Mouse (Mus musculus) urinary bladder, postnatal 36 days (tissue): Measurements from ENCODE around the gene Lamc2.
A peak's percentile ranks its signal among the peaks of the same experiment; 100 is the strongest.
"Not testable (repeated sequence)": the region's sequence is repeated elsewhere in the genome, so short reads cannot be mapped to it uniquely, and the experiment has no call there.

Source experiments
- DNase-seq, 2 experiments: peaks; one replicate each; pipeline ENCODE4 v3.0.0; 2022; ENCODE audit warnings: low spot score in 2 of 2, mixed read lengths in 1 of 2

The Lamc2 gene

DNA sequence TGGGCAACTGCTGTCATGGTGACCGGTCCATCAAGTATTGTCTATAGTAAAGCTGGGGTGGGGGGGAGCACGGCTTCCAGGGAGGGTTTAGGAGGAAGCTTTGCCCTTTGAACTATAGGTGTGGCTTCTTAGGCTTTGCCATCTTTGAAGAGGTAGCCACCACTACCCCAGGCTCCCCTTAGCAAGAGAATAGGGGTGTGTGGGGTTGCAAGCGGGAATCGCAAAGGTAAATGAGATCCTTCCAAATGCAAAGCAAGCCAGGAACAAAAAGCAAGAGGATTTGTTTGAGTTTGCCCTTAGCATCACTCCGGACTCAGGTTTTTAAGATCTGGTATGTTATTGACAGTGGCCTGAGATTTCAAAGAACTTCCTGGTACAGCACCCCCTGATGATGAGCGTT, 90.9 kb downstream of the Lamc2 start:
- no peak for DNase-seq

DNA sequence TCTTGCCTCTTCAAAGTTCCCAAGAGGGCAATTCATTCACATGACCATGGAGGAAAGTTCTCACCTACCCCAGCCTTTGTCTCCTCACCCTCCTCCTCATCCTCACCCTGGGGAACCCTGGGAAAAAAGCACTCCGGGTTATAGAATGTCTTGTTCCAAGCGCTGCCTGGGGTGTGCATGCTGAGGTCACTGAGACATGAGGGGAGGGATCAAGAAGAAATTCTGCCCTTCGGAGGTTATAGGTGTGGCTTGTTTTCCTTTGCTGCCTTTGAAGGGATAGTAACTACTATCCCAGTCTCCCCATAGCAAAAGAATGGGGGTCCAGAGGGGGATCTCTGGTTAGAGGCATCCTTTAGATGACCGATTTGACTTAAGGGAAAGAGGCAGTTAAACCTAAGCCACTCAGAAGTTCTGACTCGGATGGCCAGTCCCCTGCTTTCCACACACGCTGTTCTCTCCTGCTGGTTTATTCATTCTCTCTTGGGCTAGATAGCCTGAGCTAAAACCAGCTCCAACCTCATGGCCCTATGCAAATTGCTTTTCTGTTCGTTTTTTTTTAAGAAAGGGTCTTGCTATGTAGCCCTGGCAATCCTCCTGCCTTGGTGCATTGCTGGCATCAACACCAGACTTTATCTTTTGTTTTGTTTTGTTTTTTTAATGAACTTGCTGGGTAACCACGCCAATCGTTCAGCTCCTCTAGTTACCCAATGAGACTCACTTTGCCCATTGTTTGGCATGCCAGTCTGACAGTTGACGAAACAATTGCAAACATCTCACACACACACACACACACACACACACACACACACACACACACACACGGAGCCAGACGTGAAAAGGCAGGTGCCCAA, 91.8 kb downstream of the Lamc2 start:
- no peak for DNase-seq

DNA sequence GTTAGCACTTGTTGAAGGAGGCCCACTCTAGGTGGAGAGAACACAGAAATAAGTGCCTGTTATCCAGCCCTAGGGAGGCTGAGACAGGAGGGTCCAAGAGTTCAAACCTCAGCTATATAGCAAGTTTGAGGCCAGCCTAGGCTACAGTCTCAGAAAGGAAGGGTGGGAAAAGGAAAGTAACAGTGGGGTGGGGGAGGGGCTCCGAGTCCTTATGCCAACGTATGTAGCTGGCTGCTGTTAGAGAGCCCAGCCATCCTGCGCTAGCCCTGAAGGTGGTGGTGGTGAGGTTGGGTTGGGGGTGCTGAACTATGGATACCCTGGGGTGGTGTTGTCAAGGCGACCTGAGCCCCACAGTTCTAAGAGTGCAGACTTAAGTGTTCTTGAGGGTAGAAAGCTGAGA, 92.7 kb downstream of the Lamc2 start:
- DNase-seq: no peak

DNA sequence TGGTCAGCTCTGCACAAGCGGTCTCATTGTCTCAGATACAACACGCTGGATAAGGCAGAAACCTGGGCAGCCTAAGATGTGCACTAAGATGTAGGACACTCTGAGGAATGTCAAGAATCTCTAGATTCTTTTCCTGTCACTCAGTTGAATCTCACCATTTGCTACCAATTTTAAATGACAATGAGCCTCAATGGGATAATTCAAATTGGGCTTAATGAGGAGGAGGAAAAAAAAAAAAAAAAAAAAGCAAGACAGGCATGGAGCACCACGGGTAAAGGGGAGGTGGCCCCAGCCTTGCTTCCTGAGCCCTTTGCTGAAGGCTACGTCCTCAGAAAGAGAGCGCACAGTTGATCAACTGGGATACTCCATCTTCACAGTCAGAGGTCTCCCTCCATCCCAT, 93.1 kb downstream of the Lamc2 start:
- no peak for DNase-seq

DNA sequence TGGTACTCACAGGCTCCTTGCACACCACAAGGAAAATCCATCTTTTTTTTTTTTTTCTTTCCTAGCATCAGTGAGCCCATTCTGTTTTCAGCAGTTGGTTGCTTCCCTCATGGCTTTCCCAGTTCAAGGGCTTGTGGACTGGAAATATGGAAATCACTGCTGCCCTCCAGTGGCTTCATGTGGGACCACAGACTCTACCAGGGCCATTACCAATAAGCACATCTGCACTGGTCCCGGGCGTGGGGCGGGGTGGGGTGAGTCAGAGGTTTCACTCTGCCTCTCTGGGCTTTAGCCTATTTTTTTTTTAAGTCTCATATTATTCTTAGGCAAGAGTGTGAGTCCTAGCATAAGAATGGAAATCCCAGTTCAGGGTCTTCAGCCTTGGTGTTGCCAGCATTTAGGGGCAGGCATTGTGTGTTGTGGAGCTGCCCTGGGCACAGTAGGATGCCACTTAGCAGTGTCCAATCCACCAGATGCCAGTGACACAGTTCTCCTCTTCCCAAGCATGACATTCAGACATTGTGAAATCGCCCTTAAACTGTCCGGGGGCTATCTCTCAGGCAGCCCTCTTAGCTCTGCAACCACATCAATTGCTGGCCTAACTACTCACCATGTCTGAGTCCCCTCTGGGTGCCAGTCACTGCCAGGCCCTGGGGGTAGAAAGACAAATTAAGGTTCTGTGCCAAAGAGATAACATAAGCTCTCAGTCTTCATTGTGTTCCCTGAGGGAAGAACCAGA, 93.8 kb downstream of the Lamc2 start:
- DNase-seq: peak; percentile 75 to 85

DNA sequence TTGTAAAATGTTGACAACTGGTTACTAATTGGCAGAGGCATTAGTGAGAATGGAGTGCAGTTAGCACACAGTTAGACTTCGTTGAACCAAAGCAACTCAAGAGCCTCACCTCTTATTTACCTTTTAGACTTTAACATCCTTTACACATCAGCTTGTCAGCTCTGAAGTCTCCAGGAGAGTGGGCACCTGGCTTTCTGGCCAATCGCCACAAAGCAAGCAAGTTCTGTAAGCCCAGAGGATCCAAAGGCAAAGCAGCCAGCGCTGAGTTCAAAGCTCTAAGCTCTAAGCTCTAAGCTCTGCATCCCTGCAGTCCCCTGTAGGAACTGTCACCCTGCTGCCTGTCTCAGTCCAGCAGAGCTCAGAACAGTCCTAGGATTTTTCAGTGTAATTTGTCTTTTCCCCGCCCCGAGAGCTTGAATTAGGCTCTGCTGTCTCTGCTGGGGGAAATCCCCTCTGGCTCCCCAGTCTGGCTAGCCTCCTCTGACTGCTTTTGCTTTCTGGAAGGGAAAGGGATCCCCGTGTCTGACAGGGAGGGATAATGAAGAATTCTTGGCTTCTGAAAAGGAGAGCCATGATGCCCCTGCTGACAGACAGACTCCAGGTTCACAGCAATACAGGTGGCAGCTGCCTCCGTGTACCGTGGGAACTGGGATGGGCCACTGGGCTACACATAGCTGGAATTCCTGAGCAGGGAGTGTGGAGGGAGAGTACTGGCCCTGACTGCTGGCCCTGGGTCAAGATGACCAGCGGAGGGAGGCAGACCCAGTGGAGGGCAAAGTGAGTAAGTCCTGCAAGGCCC, 94.6 kb downstream of the Lamc2 start:
- peak in 1 of 2 experiments; percentile 33 for DNase-seq

DNA sequence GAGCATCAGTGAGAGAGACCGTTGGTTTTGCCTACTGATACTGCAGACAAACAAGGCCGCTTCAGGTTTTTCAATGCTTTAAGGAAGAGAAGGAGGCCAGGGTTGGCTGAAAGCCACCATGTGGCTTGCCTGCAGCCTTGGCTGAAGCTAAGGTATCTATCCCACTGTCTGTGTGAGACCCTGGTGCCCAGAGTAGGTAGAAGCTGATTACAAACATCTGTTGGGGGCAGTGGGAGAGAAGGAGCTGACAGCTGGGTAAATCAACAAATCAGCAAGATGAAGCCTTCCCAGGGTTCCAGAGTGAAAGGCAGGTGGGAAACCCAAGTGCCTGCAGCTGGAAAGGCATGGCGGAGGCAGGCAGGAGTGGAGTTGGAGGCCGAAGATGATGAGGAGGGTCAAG, 95.4 kb downstream of the Lamc2 start:
- no peak for DNase-seq

DNA sequence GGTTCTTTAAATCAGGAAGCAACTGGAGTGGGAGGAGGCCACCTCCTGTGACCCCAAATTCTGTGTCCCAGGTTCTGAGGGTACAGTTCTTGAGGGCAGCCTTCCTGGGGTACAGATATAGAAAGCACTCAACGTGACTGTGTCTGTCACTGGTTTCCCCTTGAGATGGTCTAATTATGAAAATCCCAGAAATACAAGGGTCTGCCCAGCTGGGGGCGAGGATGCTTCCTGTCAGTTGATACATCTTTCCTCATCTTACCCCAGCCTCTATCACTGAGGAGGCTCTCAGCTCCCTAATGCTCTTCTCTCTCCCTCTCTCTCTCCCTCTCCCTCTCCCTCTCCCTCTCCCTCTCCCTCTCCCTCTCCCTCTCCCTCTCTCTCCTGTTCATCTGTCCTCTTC, 96.2 kb downstream of the Lamc2 start:
- DNase-seq: no peak

DNA sequence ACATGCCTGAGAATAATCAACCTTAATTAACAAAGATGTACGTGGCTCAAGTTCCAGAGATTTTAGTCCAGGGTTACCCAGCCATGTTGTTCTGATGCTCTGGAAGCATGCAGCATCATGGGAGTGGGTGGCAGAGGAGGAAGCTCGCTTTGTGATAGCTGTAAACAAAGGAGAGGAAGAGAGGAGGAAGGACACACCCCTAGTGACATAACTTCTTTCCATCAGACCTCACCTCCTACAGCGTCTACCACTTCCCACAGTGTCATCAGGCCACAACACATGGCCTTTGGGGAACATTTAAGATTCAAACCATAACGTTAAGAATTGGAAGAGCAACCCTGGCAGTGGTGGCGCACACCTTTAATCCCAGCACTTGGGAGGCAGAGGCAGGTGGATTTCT, 98.5 kb downstream of the Lamc2 start:
- DNase-seq: no peak

DNA sequence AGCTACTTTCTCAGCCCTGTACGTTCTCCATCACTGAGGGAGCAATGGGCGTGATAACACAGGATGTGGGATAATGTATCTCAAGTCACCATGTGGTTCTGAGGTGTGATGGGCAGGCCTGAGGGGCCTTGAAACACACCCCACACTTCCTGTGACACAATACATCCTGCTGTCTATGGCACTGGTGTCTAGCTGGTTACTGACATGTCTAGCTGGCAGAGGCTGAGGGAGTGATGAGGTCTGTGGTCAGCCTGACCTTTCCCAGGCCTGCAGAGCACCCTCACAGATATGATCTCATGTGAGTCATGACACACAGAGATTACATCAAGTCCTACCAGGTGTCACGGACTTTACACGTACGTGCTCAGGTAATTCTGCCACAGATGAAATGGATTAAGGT, 101.0 kb downstream of the Lamc2 start:
- no peak for DNase-seq

DNA sequence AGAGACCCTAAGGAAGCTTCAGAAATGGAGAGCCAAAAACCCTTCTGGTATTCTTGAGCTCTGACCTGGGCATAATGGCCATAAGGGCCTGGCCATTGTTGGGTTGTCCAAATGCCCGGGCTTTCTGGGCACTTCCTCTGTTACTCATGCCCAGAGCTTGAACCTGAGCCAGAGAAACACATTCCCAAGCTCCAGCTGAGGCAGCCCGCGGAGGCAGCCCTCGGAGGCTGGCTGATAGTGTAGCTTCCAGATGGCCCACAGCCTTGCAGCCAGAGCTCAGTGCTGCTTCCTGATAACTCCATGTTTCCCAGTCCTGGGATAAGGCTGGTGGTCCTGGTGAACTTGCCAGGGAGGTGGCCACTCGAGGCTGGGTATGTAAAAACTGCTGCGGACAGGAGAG, 102.1 kb downstream of the Lamc2 start:
- no peak for DNase-seq

DNA sequence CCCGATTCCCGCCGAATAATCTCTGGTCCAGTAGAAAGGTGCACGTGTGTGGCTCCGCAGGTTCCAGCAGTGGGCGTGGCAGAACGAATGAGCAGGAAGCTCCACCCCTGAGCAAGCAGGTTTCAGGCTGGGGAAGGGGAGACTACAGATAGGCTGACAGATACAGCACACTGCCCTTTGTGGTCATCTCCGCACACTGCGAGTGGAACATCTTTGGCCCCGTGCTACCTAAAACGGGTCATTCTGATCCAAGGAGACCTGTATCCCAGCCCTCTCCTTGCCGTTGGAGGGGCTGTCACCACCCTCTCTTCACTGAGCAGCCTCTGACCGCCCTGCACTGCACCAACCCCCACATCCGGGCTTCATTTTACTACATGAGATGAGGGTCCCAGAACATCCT, 103.0 kb downstream of the Lamc2 start:
- not testable (repeated sequence) for DNase-seq

DNA sequence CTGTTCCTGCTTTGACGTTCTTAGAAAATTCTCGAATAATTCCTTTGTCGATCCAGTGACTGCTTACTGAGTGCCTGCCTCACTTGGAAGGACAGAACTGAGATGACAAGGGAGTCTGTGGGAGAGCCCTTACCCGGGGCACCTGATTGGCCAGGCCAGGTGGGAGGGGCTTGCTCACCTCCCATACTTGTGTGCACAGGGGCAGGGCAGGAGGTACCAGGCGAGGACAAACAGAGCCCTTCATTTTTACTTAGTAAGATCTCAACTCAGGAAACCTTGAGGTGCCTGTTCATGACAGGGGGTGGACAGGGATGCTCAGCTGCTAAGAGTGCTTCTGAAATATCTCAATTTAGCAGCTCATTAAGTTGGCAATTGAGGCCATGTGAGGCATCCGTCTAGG, 110.3 kb downstream of the Lamc2 start:
- DNase-seq: no peak

DNA sequence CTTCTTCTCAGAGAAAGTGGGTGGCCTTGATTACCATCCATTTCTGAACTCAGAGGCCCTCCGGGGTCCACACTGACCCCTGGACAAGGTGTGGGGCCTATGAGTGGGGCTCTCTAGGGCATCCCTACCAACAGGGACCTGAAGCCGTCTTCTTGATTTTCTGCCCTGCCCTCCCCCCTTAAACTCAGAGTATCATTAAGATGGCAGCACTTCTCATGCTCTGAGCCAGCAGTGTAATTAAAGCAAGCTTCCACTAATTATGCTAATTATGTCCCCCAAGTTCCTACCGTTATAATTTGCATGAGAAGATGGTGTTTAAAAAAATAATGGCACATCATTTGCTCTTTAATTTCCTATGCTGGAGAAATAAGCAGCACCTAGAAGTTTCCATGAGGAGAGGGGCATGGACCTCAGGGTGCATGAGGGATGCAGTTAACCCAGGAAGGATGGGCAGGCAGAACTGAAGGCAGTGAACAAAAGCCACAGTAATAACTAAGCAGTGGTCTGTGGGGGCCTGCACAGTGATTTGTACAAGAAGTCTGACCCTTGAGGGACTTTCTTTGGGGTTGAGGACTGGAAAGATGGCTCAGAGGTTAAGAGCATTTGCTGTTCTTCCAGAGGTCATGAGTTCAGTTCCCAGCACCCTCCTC, 111.0 kb downstream of the Lamc2 start:
- no peak for DNase-seq

DNA sequence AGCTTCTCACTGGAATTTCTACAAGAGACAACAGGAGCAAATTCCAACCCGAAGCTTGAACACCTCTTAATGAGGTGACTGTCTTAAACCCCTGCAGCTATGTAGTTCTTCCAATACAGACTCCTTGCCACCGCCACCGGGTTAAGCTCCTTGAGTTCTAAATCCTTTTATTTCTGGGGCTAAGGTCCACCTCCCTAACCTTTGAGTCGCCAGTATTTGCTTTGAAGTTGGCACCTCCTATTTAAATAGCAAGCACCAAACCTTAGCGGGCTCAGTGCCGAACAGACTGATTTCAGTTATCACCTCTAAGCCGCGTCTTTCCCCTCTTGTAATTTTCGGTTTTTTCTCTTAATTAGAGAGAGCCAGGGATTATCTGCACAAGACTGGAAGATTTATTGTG, 112.8 kb downstream of the Lamc2 start:
- DNase-seq: no peak
